In the genomic region with DNA sequence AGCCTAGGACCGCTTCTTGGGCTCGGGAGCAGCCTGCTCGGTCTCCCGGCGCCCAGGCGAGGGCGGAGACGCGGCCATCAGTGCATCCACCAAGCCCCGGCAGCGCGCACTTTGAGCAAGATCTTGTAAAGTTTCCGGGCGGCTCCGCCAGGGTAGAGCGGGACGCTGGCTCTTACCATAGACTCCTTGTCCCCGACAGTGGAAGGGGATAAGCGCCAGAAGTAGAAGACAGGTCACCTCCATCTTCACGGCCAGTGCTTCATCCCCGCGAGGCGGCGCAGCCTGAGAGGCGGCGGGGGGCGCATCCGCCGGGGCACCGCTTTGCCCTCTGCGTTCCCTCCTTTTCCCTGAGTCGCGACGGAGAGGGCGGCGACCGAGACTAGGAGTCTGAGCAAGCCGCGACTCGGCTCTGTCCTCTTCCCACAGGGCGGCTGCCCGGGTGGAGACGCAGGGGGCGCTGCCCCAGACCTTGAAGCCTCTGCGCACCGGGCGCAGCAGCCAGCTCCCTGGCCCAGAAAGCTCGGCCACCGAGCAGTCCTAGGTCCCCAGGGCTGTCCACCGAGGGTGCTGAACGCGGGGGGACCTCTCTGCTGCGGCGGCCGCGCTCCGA, we compare ENCODE assay signal across 8 mouse cellular contexts.
DNase-seq lines count a peak whose midpoint lies in the region; ATAC-seq and TF ChIP-seq lines count a peak whose summit lies in the region.

No protein-coding gene starts in this region.

- H3K4me3 ChIP-seq in C2C12 (ENCODE audit: insufficient read depth, poor library complexity, severe bottlenecking): peak overlapping the region; percentile 26
- H3K4me3 ChIP-seq in heart, embryonic 11.5 days (ENCODE audit: low read depth, low read length): peak overlapping the region; percentile 71

- peaks cover 20% of the 10 kb centered on the region for H3K4me1 ChIP-seq in heart, embryonic 11.5 days (ENCODE audit: control insufficient read depth, insufficient read depth, low read length)

- DNase-seq in cerebellum, adult 18-20 months: peak; percentile 43 to 55
- DNase-seq in cerebellum, adult 11 months: no peak
- peak; percentile 55 to 68 for DNase-seq in kidney, postnatal 4 days
- peak; percentile 64 for DNase-seq in mesoderm, embryonic 11.5 days (ENCODE audit: low read depth, low spot score)
- peak; percentile 39 for DNase-seq in thymus, postnatal 14 days

- WGBS in heart, embryonic 11.5 days (ENCODE audit: insufficient replicate concordance): 0% methylated on average over 54 of the region's 57 CpGs

- H3K9me3 ChIP-seq in heart, embryonic 11.5 days (replicated peaks; ENCODE audit: control insufficient read depth, low read length): no peaks in the 10 kb centered on the region

- H3K36me3 ChIP-seq in C2C12 (ENCODE audit: control insufficient read depth, insufficient read depth): no peaks in the 10 kb centered on the region
- H3K36me3 ChIP-seq in heart, embryonic 11.5 days (ENCODE audit: control insufficient read depth, insufficient read depth, low read length): no peaks in the 10 kb centered on the region

- H3ac ChIP-seq in C2C12 (ENCODE audit: control insufficient read depth, insufficient read length, low read depth): peak overlapping the region; percentile 54

- no peak overlapping the region for H3K27ac ChIP-seq in heart, embryonic 11.5 days (ENCODE audit: low read depth, low read length)

- TF ChIP-seq CTCF in C2C12 (IDR thresholded peaks at IDR 0.05; ENCODE audit: control insufficient read depth, insufficient read depth, insufficient read length): peak; percentile 3

- H3K79me3 ChIP-seq in C2C12 (ENCODE audit: low read depth): no peaks in the 10 kb centered on the region

- no peaks in the 10 kb centered on the region for H3K79me2 ChIP-seq in C2C12 (ENCODE audit: control insufficient read depth, insufficient read depth)

- ATAC-seq in common myeloid progenitor, adult 5-6 weeks (replicated peaks; ENCODE audit: low read depth, poor library complexity, severe bottlenecking): peak; percentile 24
- peak; percentile 12; the same call in 1 of the 2 replicates for ATAC-seq in heart, embryonic 11.5 days (replicated peaks; ENCODE audit: insufficient number of reproducible peaks, low FRiP score, low TSS enrichment)

- peak overlapping the region; percentile 83 for H3K4me2 ChIP-seq in heart, embryonic 11.5 days

- peak overlapping the region; percentile 65 for H3K9ac ChIP-seq in heart, embryonic 11.5 days (ENCODE audit: low read depth, low read length)

- peaks cover 11% of the 10 kb centered on the region for H3K27me3 ChIP-seq in C2C12 (ENCODE audit: control insufficient read depth, insufficient read depth, insufficient read length)
- peaks cover 71% of the 10 kb centered on the region for H3K27me3 ChIP-seq in heart, embryonic 11.5 days (ENCODE audit: control insufficient read depth, insufficient read depth, low read length)

TF ChIP-seq in C2C12, 6 proteins besides CTCF, POLR2A, EP300 and RAD21:
- no peak for TF ChIP-seq MYOD1 (IDR thresholded peaks at IDR 0.05; ENCODE audit: control insufficient read depth, insufficient read length, low read depth)
- no peak for TF ChIP-seq MYOG (IDR thresholded peaks at IDR 0.05; ENCODE audit: control insufficient read depth, extremely low read depth, insufficient read length)
- TF ChIP-seq MAX (IDR thresholded peaks at IDR 0.05): no peak
